ENCODE assay signal across 17 mouse cellular contexts in the genomic region with DNA sequence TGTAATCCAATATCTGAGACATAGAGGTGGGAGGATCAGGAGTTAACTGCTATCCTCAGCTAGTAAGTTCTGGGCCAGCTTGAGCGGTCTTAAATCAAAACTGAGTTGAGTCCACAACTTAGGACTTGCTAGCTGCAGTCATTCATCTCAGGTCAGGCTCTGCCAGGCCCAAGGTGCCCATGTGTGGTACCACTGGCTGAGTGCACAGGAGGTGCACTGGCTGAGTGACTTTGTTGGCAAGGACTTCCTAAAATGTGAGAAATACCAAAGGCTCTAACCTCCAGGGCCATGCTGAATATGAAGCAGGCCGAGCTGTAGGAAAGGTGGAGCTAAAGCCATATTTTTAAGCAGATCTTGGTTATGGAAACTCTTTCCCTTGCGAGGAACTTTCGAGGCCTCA.
"Had no signal": no experiment of that assay in that cellular context is flagged by ENCODE, and none has a peak within 500 bp of the region (broad histone marks: within the 10 kb centered on the region; RNA-seq: fewer than 3 reads in every experiment).

No protein-coding gene starts in this region.

- ATAC-seq: lung, postnatal 0 days; midbrain, embryonic 13.5 days; midbrain, embryonic 15.5 days had no signal

- DNase-seq: lung, adult 2 months; lung, postnatal 14 days; lung, postnatal 36 days; right cerebral cortex, postnatal 14 days; thymus, adult 2 months; thymus, postnatal 25 days; thymus, postnatal 4 days had no signal

- H3K9me3 ChIP-seq: lung, embryonic 15.5 days; megakaryocyte, embryonic 14.5 days; midbrain, embryonic 13.5 days; midbrain, embryonic 15.5 days; neural tube, embryonic 12.5 days; stomach, embryonic 15.5 days had no signal

- H3K27ac ChIP-seq: lung, embryonic 15.5 days; macrophage; midbrain, embryonic 13.5 days; midbrain, embryonic 15.5 days; neural tube, embryonic 12.5 days; stomach, embryonic 15.5 days; stomach, postnatal 0 days had no signal

- H3K4me3 ChIP-seq: lung, embryonic 15.5 days; megakaryocyte, embryonic 14.5 days; midbrain, embryonic 13.5 days; midbrain, embryonic 15.5 days; neural tube, embryonic 12.5 days; stomach, embryonic 15.5 days had no signal

- H3K9ac ChIP-seq: lung, embryonic 15.5 days; midbrain, embryonic 13.5 days; midbrain, embryonic 15.5 days; neural tube, embryonic 12.5 days; stomach, embryonic 15.5 days had no signal

- H3K27me3 ChIP-seq: lung, embryonic 15.5 days; megakaryocyte, embryonic 14.5 days; midbrain, embryonic 13.5 days; midbrain, embryonic 15.5 days; neural tube, embryonic 12.5 days; stomach, embryonic 15.5 days had no signal

- H3K4me1 ChIP-seq: lung, embryonic 15.5 days; midbrain, embryonic 13.5 days; midbrain, embryonic 15.5 days; neural tube, embryonic 12.5 days; stomach, embryonic 15.5 days had no signal

- H3K4me2 ChIP-seq: lung, embryonic 15.5 days; midbrain, embryonic 11.5 days; midbrain, embryonic 13.5 days; midbrain, embryonic 15.5 days; neural tube, embryonic 12.5 days; stomach, embryonic 15.5 days had no signal
